Mouse (Mus musculus) intestine, embryonic 15.5 days (tissue): ENCODE data around the gene Mrpl44. TPM values are rescaled to one million over a fixed set of nuclear protein-coding genes. Genes with fewer than 3 reads are reported as not detected.

ENCODE experiments used
- ATAC-seq: fragments of 200-750 bp; cut with Nextera tagmentation; 2 replicates; pipeline ENCODE4 v1.8.0; 2017; ENCODE audit warnings: moderate TSS enrichment, moderate library complexity
- H3K27ac ChIP-seq: fragments of 300-500 bp; sonication (generic); 2 replicates; pipeline ENCODE4 v1.5.1; 2015; ENCODE audit warnings: mild to moderate bottlenecking, inconsistent platforms
- H3K27me3 ChIP-seq: fragments of 300-500 bp; sonication (generic); replicated peaks from 2 replicates; pipeline ENCODE4 v1.6.1; 2015; ENCODE audit warnings: inconsistent platforms
- H3K36me3 ChIP-seq: fragments of 300-500 bp; sonication (generic); 2 replicates; pipeline ENCODE4 v1.6.1; 2015; ENCODE audit warnings: inconsistent platforms
- H3K4me1 ChIP-seq: fragments of 300-500 bp; sonication (generic); replicated peaks from 2 replicates; pipeline ENCODE4 v1.6.1; 2015; ENCODE audit warnings: inconsistent platforms
- H3K4me2 ChIP-seq: fragments of 300-500 bp; sonication (generic); replicated peaks from 2 replicates; pipeline ENCODE4 v1.6.1; 2015; ENCODE audit warnings: mild to moderate bottlenecking, inconsistent platforms
- H3K4me3 ChIP-seq: fragments of 300-500 bp; sonication (generic); replicated peaks from 2 replicates; pipeline ENCODE4 v1.5.1; 2015; ENCODE audit warnings: inconsistent platforms
- H3K9ac ChIP-seq: fragments of 300-500 bp; sonication (generic); 2 replicates; pipeline ENCODE4 v1.6.1; 2015; ENCODE audit warnings: inconsistent platforms
- H3K9me3 ChIP-seq: fragments of 300-500 bp; sonication (generic); 2 replicates; pipeline ENCODE4 v1.6.1; 2016; ENCODE audit warnings: inconsistent platforms
- WGBS: fragments of 180-500 bp; shearing (Covaris S2); methylation state at CpG from one replicate; pipeline ENCODE4 v1.1.7; 2015; 5-methylcytosine and 5-hydroxymethylcytosine counted together
- polyA plus RNA-seq: library from polyadenylated mRNA; unstranded; fragments of >200 nt; fragmentation: Nextera tagmentation; extraction: Ambion mirVana; gene quantifications from 2 replicates; pipeline ENCODE4 v1.2.1, GENCODE M21; 2015

The Mrpl44 gene
- polyA plus RNA-seq, 1 experiment from 2014 or later = 54.7 TPM

DNA sequence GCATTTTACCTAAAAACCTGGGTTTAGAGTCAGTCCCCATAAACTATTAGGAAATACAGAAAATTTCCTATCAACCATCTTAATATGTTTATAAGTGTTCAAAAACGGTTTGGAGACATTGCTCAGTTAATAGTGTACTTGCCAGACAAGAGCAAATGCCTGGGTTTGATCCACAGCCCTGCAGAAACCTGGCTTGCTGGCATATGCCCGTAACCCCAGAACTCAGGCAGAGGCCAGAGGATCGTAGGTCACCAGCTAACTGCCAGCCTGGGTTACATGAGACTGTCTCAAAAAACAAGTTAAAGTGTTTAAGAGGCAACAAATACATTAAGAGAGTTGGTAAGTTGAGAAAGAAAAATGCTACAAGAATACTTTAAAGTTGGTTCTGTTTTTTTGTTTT, 20.9 kb upstream of the Mrpl44 start:
- no peaks in the 10 kb centered on the region for H3K36me3 ChIP-seq
- H3K4me2 ChIP-seq = no peak overlapping the region
- no peak overlapping the region for H3K4me3 ChIP-seq
- H3K4me1 ChIP-seq = 0 out of 2 replicates have a peak, but pooled peaks cover 2% of the 10 kb centered on the region
- H3K27me3 ChIP-seq = no peaks in the 10 kb centered on the region
- WGBS = 84% methylated on average over 3 of the region's 3 CpGs
- H3K9ac ChIP-seq = no peak overlapping the region
- no peak for ATAC-seq
- H3K27ac ChIP-seq = no peak overlapping the region
- H3K9me3 ChIP-seq = no peaks in the 10 kb centered on the region

- Histone ChIP-seq H3K9ac (no peak overlapping the region), H3K36me3 (no peaks in the 10 kb centered on the region), H3K4me1 (0 out of 2 replicates have a peak, but pooled peaks cover 2% of the 10 kb centered on the region), H3K27me3 (no peaks in the 10 kb centered on the region), H3K4me2 (no peak overlapping the region), H3K27ac (no peak overlapping the region), H3K9me3 (no peaks in the 10 kb centered on the region), H3K4me3 (no peak overlapping the region)
- no peak for ATAC-seq
- 28% methylated on average over 2 of the region's 2 CpGs for WGBS
Observed at GRCm38 (mm10) chr1:79755376-79755775, 20.4 kb upstream of the Mrpl44 start.

GRCm38 (mm10) chr1:79756417-79756816, 19.4 kb upstream of the Mrpl44 start:
- Histone ChIP-seq H3K4me1 (0 out of 2 replicates have a peak, but pooled peaks cover 8% of the 10 kb centered on the region), H3K4me3 (no peak overlapping the region), H3K9me3 (no peaks in the 10 kb centered on the region), H3K4me2 (no peak overlapping the region), H3K9ac (no peak overlapping the region), H3K27ac (no peak overlapping the region), H3K36me3 (no peaks in the 10 kb centered on the region), H3K27me3 (no peaks in the 10 kb centered on the region)
- 86% methylated on average over 5 of the region's 5 CpGs for WGBS
- ATAC-seq = no peak

GRCm38 (mm10) chr1:79757161-79757560, 18.7 kb upstream of the Mrpl44 start:
- no peak overlapping the region for H3K9ac ChIP-seq
- no peak overlapping the region for H3K4me2 ChIP-seq
- no peak overlapping the region for H3K27ac ChIP-seq
- no peaks in the 10 kb centered on the region for H3K36me3 ChIP-seq
- 51% methylated on average over 7 of the region's 7 CpGs for WGBS
- H3K27me3 ChIP-seq = no peaks in the 10 kb centered on the region
- H3K9me3 ChIP-seq = no peaks in the 10 kb centered on the region
- no peak for ATAC-seq
- no peak overlapping the region for H3K4me3 ChIP-seq
- H3K4me1 ChIP-seq = 0 out of 2 replicates have a peak, but pooled peaks cover 10% of the 10 kb centered on the region

DNA sequence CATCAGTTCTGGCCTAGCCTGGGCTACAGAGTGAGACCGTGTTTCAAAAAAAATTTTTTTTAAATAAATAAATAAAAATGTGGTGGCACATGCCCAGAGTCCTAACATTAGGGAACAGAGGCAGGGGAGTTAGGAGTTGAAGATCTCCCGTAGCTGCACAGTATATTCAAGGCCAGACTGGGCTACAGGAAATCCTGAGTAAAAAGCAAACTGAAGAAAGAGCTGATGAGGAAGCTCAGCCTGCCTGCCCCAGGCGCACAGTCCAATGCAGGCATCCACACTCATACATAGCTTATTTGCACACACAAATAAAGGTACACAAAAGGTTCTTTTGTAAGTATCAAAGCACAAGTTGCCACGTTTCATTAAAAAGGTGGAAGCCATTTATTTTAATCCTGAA, 18.2 kb upstream of the Mrpl44 start:
- H3K27me3 ChIP-seq = no peaks in the 10 kb centered on the region
- no peak overlapping the region for H3K27ac ChIP-seq
- H3K4me3 ChIP-seq = no peak overlapping the region
- no peaks in the 10 kb centered on the region for H3K36me3 ChIP-seq
- 78% methylated on average over 4 of the region's 4 CpGs for WGBS
- no peak overlapping the region for H3K9ac ChIP-seq
- no peak for ATAC-seq
- H3K4me2 ChIP-seq = no peak overlapping the region
- 0 out of 2 replicates have a peak, but pooled peaks cover 12% of the 10 kb centered on the region for H3K4me1 ChIP-seq
- H3K9me3 ChIP-seq = no peaks in the 10 kb centered on the region

GRCm38 (mm10) chr1:79759006-79759405, 16.8 kb upstream of the Mrpl44 start:
- 35% methylated on average over 2 of the region's 2 CpGs for WGBS
- no peak overlapping the region for H3K9ac ChIP-seq
- ATAC-seq = no peak

DNA sequence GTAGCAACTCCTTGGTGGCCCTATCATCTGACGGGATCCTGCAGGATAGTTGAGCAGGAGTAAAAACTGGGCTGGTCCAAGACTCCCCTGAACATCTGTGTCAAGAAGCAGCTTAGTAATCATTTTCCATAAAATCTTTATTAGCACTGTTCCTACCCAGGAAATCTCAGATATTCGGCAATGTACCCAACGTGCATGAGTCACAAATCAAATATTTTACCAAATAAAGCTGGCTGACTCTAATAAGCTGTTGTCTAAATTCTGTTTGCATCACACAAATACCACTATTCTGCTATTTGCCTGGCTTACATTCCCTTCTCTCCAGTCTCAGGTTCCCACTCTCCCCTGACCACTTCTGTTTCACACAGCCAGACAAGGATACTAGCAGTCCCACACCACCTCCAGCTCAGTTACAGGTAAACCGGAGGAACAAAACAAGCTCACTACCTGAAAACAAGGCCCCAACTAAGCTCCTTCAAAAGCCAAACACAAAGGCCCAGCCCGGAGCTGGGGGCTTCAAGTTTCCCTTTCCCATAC, 16.3 kb upstream of the Mrpl44 start:
- no peak overlapping the region for H3K4me3 ChIP-seq
- ATAC-seq = no peak
- H3K9me3 ChIP-seq = no peaks in the 10 kb centered on the region
- no peak overlapping the region for H3K9ac ChIP-seq
- 0 out of 2 replicates have a peak overlapping the region, but pooled peaks have one; percentile 2 for H3K4me2 ChIP-seq
- no peak overlapping the region for H3K27ac ChIP-seq
- no peaks in the 10 kb centered on the region for H3K27me3 ChIP-seq
- 69% methylated on average over 5 of the region's 5 CpGs for WGBS
- 0 out of 2 replicates have a peak, but pooled peaks cover 12% of the 10 kb centered on the region for H3K4me1 ChIP-seq
- no peaks in the 10 kb centered on the region for H3K36me3 ChIP-seq

More at GRCm38 (mm10) chr1:79759006-79759405, 16.8 kb upstream of the Mrpl44 start:
- Histone ChIP-seq H3K36me3 (no peaks in the 10 kb centered on the region), H3K9me3 (no peaks in the 10 kb centered on the region), H3K4me3 (no peak overlapping the region), H3K27ac (no peak overlapping the region), H3K4me1 (0 out of 2 replicates have a peak, but pooled peaks cover 12% of the 10 kb centered on the region), H3K27me3 (no peaks in the 10 kb centered on the region), H3K4me2 (no peak overlapping the region)

DNA sequence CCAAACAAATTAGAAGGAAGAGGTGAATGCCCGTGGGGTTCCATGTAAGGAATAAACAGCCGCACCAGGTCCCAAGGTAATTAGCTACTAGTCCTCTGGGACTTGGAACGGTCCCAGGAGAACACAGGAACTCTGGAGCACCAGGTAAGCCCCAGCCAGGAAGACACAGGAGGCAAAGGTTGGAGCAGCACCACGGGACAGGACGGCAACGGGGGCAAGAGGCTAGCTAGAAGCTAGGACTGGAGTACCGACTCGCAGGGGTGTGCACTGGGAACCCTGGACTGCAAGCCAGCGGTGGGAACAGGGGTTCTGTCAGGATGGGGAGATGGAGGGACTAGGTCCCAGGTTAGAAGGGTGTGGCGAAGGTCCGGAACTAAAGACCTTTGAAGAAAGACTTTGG, 15.2 kb upstream of the Mrpl44 start:
- H3K27ac ChIP-seq = no peak overlapping the region
- no peaks in the 10 kb centered on the region for H3K9me3 ChIP-seq
- peak; percentile 48 for ATAC-seq
- H3K27me3 ChIP-seq = no peaks in the 10 kb centered on the region
- WGBS = 3% methylated on average over 11 of the region's 11 CpGs
- H3K9ac ChIP-seq = peak overlapping the region; percentile 81
- H3K4me2 ChIP-seq = peak overlapping the region; percentile 85
- H3K4me3 ChIP-seq = peak overlapping the region; percentile 91
- 0 out of 2 replicates have a peak, but pooled peaks cover 12% of the 10 kb centered on the region for H3K4me1 ChIP-seq
- no peaks in the 10 kb centered on the region for H3K36me3 ChIP-seq

GRCm38 (mm10) chr1:79761106-79761916, 14.5 kb upstream of the Mrpl44 start:
- no peak overlapping the region for H3K27ac ChIP-seq

GRCm38 (mm10) chr1:79761917-79762271, 13.9 kb upstream of the Mrpl44 start:
- peak; percentile 42 for ATAC-seq
- no peaks in the 10 kb centered on the region for H3K36me3 ChIP-seq
- H3K9me3 ChIP-seq = no peaks in the 10 kb centered on the region
- WGBS = 2% methylated on average over 6 of the region's 6 CpGs
- no peak overlapping the region for H3K27ac ChIP-seq
- H3K4me1 ChIP-seq = 0 out of 2 replicates have a peak, but pooled peaks cover 12% of the 10 kb centered on the region
- no peaks in the 10 kb centered on the region for H3K27me3 ChIP-seq
- peak overlapping the region; percentile 85 for H3K4me2 ChIP-seq
- peak overlapping the region; percentile 91 for H3K4me3 ChIP-seq
- no peak overlapping the region for H3K9ac ChIP-seq

More at GRCm38 (mm10) chr1:79761106-79761916, 14.5 kb upstream of the Mrpl44 start:
- H3K36me3 ChIP-seq = no peaks in the 10 kb centered on the region
- H3K9ac ChIP-seq = peak overlapping the region; percentile 81
- WGBS = under 1% methylated on average over 65 of the region's 65 CpGs
- no peaks in the 10 kb centered on the region for H3K27me3 ChIP-seq
- H3K4me3 ChIP-seq = peak overlapping the region; percentile 91
- 0 out of 2 replicates have a peak, but pooled peaks cover 12% of the 10 kb centered on the region for H3K4me1 ChIP-seq
- peak overlapping the region; percentile 85 for H3K4me2 ChIP-seq
- H3K9me3 ChIP-seq = no peaks in the 10 kb centered on the region
- ATAC-seq = peak; percentile 98

GRCm38 (mm10) chr1:79762282-79763250, 13.3 kb upstream of the Mrpl44 start:
- no peak overlapping the region for H3K9ac ChIP-seq
- ATAC-seq = no peak
- H3K4me2 ChIP-seq = peak overlapping the region; percentile 85
- 0 out of 2 replicates have a peak, but pooled peaks cover 10% of the 10 kb centered on the region for H3K4me1 ChIP-seq
- H3K27me3 ChIP-seq = no peaks in the 10 kb centered on the region
- H3K27ac ChIP-seq = no peak overlapping the region
- H3K4me3 ChIP-seq = no peak overlapping the region
- no peaks in the 10 kb centered on the region for H3K36me3 ChIP-seq
- 53% methylated on average over 16 of the region's 16 CpGs for WGBS
- H3K9me3 ChIP-seq = no peaks in the 10 kb centered on the region

- Histone ChIP-seq H3K9ac (no peak overlapping the region), H3K4me2 (no peak overlapping the region), H3K4me1 (0 out of 2 replicates have a peak, but pooled peaks cover 10% of the 10 kb centered on the region), H3K27ac (no peak overlapping the region), H3K27me3 (no peaks in the 10 kb centered on the region), H3K9me3 (no peaks in the 10 kb centered on the region), H3K4me3 (no peak overlapping the region), H3K36me3 (no peaks in the 10 kb centered on the region)
- no peak for ATAC-seq
- WGBS = 91% methylated on average over 2 of the region's 2 CpGs
Observed at GRCm38 (mm10) chr1:79764031-79764430, 11.8 kb upstream of the Mrpl44 start.
